Mouse (Mus musculus): ENCODE data around the gene Vstm5.

The Vstm5 gene

DNA sequence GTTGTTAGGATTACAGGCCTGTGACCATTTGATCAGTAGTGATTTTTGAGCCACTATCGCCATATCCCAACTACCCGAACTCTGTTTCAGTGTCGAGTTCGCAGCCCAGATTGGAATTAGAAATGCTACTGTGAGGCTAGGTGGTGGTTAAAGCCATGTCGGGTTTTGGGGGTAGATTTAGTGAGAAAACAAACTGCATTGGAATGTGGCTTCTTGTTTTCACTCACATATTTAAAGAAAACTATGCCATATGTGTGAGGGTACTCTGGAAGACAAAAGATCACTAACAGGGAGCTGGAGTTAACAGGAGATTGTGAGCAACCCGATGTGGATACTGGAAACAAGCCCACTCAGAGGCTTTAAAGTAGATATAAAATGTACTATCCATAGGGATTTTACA, 68.4 kb downstream of the Vstm5 start:
- intact Hi-C loops (cut with DNase I) = loop anchor here (5.0 to 10.0 kb wide), 2 partner anchors 50 to 522 kb away; partner anchors contain the start of genes Ankrd49, Cep295 and Mre11a

DNA sequence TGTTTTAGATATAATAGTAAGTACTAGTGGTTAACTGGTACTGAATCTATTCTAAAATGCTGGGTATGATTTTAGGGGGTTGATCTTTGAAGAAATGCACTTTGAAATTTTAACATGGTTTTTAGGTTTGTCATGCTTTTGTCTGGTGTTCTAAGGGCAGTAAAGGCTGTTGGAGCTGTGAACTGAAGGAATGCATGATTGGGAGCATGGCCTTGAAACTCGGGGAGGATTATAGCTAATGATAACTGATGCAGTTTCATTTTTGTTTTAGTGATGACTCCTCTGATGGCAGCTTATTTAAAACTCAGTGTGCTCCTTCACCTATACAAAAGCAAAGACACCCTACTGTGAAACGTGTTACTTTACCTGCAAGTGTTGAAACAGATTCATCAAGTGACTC, 69.4 kb downstream of the Vstm5 start:
- intact Hi-C loops (cut with DNase I) = loop anchor here (5.0 to 10.0 kb wide), 2 partner anchors 49 to 523 kb away; partner anchors contain the start of genes Ankrd49, Cep295 and Mre11a

All from adrenal gland (tissue).